Mouse (Mus musculus) heart, adult 10 weeks (tissue): ENCODE measurements around the gene Fnip1. TPM values are rescaled to one million over a fixed set of nuclear protein-coding genes. Genes with fewer than 3 reads are reported as not detected.

ENCODE experiments used
- polyA plus RNA-seq: library from polyadenylated mRNA; stranded (reverse); fragments of 350-450 nt; fragmentation: Illumina TruSeq; extraction: RNeasy Lipid Tissue Mini Kit (QIAGEN cat#74804); gene quantifications from one replicate; pipeline ENCODE4 v1.2.3, GENCODE M21; 2014; ENCODE audit warnings: low read depth, low replicate concordance

The Fnip1 gene
- 26.2 TPM for polyA plus RNA-seq

GRCm38 (mm10) chr11:54437823-54438337 is at the start of gene Fnip1:
Fnip1 (plus strand) TSS chr11:54438199.

GRCm38 (mm10) chr11:54522529-54523430 is 84.8 kb downstream of the Fnip1 start, which contains the start of gene Rapgef6:
Rapgef6 (plus strand) TSS chr11:54522847.

Other genes starting within 250 kb of the Fnip1 start
- not detected for gene Csf2, start 188.5 kb upstream of the Fnip1 start, polyA plus RNA-seq
- gene Il3, start 170.9 kb upstream of the Fnip1 start, polyA plus RNA-seq, result not detected
- gene Acsl6, start 134.4 kb upstream of the Fnip1 start, polyA plus RNA-seq, result 9.0 TPM
- not detected for gene Meikin, start 67.5 kb upstream of the Fnip1 start, polyA plus RNA-seq
- gene Rapgef6, start 84.6 kb downstream of the Fnip1 start, polyA plus RNA-seq, result 10.2 TPM